Mouse (Mus musculus) intestine, embryonic 14.5 days (tissue): ENCODE results near the gene 6430531B16Rik. TPM values are rescaled to one million over a fixed set of nuclear protein-coding genes. Genes with fewer than 3 reads are reported as not detected.

ENCODE experiments used
- ATAC-seq: fragments of 200-750 bp; cut with Nextera tagmentation; replicated peaks from 2 replicates; pipeline ENCODE4 v1.8.0; 2017; ENCODE audit warnings: low read depth, moderate number of reproducible peaks, moderate TSS enrichment, moderate library complexity; ENCODE audit not compliant: low FRiP score, low TSS enrichment
- DNase-seq: peaks from one replicate; pipeline ENCODE4 v3.0.0-alpha.2; 2018; ENCODE audit warnings: low spot score
- H3K27ac ChIP-seq: fragments of 300-500 bp; sonication (generic); 2 replicates; pipeline ENCODE4 v1.5.1; 2014; ENCODE audit warnings: low read depth, mild to moderate bottlenecking, control low read depth
- H3K27me3 ChIP-seq: fragments of 300-500 bp; sonication (generic); replicated peaks from 2 replicates; pipeline ENCODE4 v1.6.1; 2014; ENCODE audit warnings: low read length, control low read depth; ENCODE audit not compliant: control insufficient read depth, insufficient read depth
- H3K36me3 ChIP-seq: fragments of 300-500 bp; sonication (generic); 2 replicates; pipeline ENCODE4 v1.6.1; 2014; ENCODE audit warnings: low read length, control low read depth; ENCODE audit not compliant: control insufficient read depth, insufficient read depth
- H3K4me1 ChIP-seq: fragments of 300-500 bp; sonication (generic); replicated peaks from 2 replicates; pipeline ENCODE4 v1.6.1; 2014; ENCODE audit warnings: low read length, control low read depth, mixed read lengths; ENCODE audit not compliant: control insufficient read depth, insufficient read depth
- H3K4me2 ChIP-seq: fragments of 300-500 bp; sonication (generic); 2 replicates; pipeline ENCODE4 v1.6.1; 2014; ENCODE audit warnings: low read length
- H3K4me3 ChIP-seq: fragments of 300-500 bp; sonication (generic); 2 replicates; pipeline ENCODE4 v1.5.1; 2014; ENCODE audit warnings: low read depth, low read length, control low read depth, mixed read lengths
- H3K9ac ChIP-seq: fragments of 300-500 bp; sonication (generic); 2 replicates; pipeline ENCODE4 v1.6.1; 2014; ENCODE audit warnings: mild to moderate bottlenecking, low read length
- H3K9me3 ChIP-seq: fragments of 300-500 bp; sonication (generic); 2 replicates; pipeline ENCODE4 v1.6.1; 2016; ENCODE audit warnings: low read length, control low read depth; ENCODE audit not compliant: control insufficient read depth
- WGBS: fragments of 180-500 bp; shearing (Covaris S2); extraction: QIAGEN DNeasy Blood & Tissue Kit; methylation state at CpG from one replicate; pipeline ENCODE4 v1.1.7; 2014; 5-methylcytosine and 5-hydroxymethylcytosine counted together
- polyA plus RNA-seq: library from polyadenylated mRNA; unstranded; fragments of >200 nt; fragmentation: Nextera tagmentation; extraction: Ambion mirVana; gene quantifications from 2 replicates; pipeline ENCODE4 v1.2.1, GENCODE M21; 2014

6430531B16Rik gene
- polyA plus RNA-seq, 1 experiment from 2014 or later = not detected

DNA sequence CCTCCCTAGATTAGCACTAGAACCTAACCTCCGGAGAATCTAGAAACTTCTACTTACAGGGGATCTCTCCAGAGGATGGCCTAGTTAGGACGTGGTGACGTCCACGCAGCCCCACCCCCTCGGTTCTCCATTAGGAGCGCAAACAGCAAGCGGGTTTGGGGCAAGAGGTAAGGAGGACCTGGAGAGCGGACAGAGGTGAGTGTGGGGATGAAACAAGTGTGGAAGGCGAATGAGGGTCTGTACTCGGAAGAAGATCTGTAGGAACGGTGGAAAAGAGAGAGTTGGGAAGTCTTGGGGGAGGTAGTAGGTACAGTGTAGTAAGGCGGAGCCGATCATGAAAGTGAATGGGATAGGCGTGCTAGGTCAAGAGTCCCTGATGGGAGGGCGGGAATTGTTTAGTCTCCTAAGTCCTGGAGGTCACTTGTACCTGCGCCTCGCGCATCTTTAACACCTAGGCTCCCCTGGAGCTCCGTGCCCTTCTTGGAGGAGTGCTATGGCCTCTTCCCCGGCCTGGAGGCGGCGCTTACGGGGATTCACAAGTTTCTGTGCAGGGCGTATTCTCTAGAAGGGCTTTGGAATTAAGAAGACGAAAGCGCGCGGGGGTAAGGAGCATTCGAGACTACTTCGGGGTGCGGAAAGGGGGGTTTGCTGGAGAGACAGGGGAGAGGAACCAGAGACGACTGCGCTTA is 28.1 kb downstream of the 6430531B16Rik start:
- H3K9me3 ChIP-seq = no peaks in the 10 kb centered on the region
- peak overlapping the region; percentile 94 for H3K4me2 ChIP-seq
- peak overlapping the region; percentile 44; the same call in 1 of the 2 replicates for H3K27ac ChIP-seq
- H3K36me3 ChIP-seq = no peaks in the 10 kb centered on the region
- H3K4me3 ChIP-seq = peak overlapping the region; percentile 64
- under 1% methylated on average over 33 of the region's 33 CpGs for WGBS
- ATAC-seq (peak; percentile 73), DNase-seq (peak; percentile 85)
- peaks cover 22% of the 10 kb centered on the region for H3K27me3 ChIP-seq
- H3K4me1 ChIP-seq = no peaks in the 10 kb centered on the region
- peak overlapping the region; percentile 51 for H3K9ac ChIP-seq

DNA sequence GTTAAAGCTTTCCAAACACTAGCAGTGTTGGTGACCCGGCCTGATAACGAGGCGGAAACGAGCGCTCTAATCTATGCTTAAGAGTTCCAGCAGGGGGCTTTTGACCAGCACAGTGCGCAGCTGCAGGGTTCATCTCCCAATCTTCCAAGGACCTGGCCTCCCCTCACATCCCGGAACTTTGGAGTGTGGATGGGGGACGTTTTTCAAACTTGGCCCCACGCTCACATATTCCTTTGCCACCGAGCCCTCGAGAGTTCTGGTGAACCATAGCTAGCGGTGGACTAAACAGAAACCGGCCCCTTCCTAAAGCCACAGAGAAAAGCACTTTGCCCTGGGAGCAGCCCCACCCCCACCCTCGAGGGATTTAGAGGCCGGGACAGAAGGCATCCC is 28.7 kb downstream of the 6430531B16Rik start:
- H3K9me3 ChIP-seq = no peaks in the 10 kb centered on the region
- ATAC-seq = peak; percentile 82
- no peaks in the 10 kb centered on the region for H3K36me3 ChIP-seq
- H3K4me3 ChIP-seq = peak overlapping the region; percentile 64
- peaks cover 28% of the 10 kb centered on the region for H3K27me3 ChIP-seq
- peak overlapping the region; percentile 94 for H3K4me2 ChIP-seq
- H3K4me1 ChIP-seq = no peaks in the 10 kb centered on the region
- peak overlapping the region; percentile 51 for H3K9ac ChIP-seq
- DNase-seq = peak; percentile 78
- H3K27ac ChIP-seq = peak overlapping the region; percentile 44; the same call in 1 of the 2 replicates
- 1% methylated on average over 15 of the region's 15 CpGs for WGBS

DNA sequence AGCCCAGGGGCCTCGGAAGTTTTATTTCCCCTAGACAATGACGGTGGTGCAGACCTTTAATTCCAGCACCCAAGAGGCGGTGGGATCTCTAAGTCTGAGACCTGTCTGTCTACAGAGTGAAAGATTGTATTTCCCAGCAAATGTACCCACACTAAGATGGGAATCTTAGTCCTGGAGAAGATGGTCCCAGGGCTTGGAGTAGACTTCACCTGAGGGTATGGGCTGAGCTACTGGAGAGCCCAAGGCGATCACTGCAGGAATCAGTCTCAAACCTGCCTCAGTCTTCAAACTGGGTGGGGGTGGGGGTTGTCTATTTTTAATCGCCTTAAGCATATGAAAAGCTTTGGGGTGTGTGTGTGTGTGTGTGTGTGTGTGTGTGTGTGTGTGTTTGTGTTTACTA is 32.5 kb downstream of the 6430531B16Rik start:
- Histone ChIP-seq H3K9ac (no peak overlapping the region), H3K9me3 (no peaks in the 10 kb centered on the region), H3K27me3 (peaks cover 65% of the 10 kb centered on the region), H3K4me1 (0 out of 2 replicates have a peak, but pooled peaks cover 4% of the 10 kb centered on the region), H3K36me3 (no peaks in the 10 kb centered on the region), H3K4me3 (no peak overlapping the region), H3K4me2 (no peak overlapping the region), H3K27ac (no peak overlapping the region)
- ATAC-seq (no peak), DNase-seq (no peak)
- WGBS = 37% methylated on average over 5 of the region's 5 CpGs

DNA sequence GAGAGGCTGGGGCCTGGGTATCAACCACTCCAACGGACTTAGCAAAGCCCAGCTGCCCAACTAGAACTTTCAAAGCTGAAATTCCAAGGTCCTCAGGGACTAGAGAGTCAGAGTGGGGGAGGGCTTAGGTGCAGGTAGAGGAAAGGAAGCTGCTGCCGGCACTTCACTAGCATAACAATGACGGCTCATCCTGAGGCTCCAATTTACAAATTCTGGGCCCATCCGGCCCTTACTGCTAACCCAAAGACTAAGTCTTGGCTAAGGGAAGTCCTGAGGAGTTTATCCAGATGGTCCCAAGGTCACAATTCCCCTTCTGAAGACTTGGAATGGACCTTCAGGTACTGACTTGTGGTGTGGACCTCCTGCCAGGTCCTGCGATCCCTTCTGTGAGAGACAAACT is 33.0 kb downstream of the 6430531B16Rik start:
- peaks cover 65% of the 10 kb centered on the region for H3K27me3 ChIP-seq
- DNase-seq = no peak

DNA sequence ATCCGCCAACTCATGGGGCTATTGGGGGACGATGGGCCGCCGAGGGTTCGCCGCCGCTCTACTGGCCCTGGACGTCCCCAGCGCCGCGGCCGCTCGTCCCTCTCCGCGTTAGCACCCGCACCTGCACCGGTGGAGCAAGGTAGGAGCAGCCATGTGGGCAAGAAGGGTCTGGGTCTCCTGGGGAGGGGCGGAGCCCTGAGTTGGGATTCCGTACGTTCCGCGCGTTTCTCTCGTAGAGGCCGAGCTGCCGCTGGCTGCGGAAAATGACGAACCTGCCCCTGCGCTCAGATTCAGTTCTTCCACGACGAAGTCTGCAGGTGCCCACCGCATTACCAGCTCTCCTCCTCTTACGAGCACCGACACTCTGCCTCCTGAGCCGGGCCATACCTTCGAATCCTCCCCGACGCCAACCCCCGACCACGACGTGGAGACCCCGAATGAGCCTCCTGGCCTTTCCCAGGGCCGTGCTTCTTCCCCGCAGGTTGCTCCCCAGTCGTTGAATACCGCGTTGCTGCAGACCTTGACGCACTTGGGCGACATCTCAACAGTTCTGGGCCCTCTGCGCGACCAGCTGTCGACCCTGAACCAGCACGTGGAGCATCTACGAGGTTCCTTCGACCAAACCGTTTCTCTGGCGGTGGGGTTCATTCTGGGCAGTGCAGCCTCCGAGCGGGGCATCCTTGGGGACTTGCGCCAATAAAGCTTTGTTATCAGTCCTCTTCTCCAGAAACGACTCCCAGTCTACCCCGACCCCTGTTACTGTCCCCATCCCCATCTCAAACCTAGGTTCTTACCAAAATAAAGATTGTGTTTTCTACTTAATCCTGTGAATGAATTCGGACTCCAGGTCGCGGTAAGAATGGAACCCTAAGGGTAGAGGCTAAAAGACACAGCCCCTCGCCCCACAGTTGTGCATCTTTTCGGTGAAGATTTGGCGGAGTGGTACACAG is 34.0 kb downstream of the 6430531B16Rik start:
- peak; percentile 67 for DNase-seq
- Histone ChIP-seq H3K36me3 (no peaks in the 10 kb centered on the region), H3K27ac (no peak overlapping the region), H3K9ac (no peak overlapping the region), H3K4me2 (peak overlapping the region; percentile 51), H3K27me3 (peaks cover 65% of the 10 kb centered on the region), H3K9me3 (no peaks in the 10 kb centered on the region), H3K4me1 (0 out of 2 replicates have a peak, but pooled peaks cover 4% of the 10 kb centered on the region), H3K4me3 (peak overlapping the region; percentile 32)
- peak; percentile 54 for ATAC-seq
- 3% methylated on average over 68 of the region's 68 CpGs for WGBS

More for the DNA sequence above, 33.0 kb downstream of the 6430531B16Rik start:
- no peaks in the 10 kb centered on the region for H3K9me3 ChIP-seq
- H3K4me3 ChIP-seq = no peak overlapping the region
- H3K9ac ChIP-seq = no peak overlapping the region
- H3K36me3 ChIP-seq = no peaks in the 10 kb centered on the region
- 27% methylated on average over 5 of the region's 5 CpGs for WGBS
- 0 out of 2 replicates have a peak, but pooled peaks cover 4% of the 10 kb centered on the region for H3K4me1 ChIP-seq
- no peak overlapping the region for H3K4me2 ChIP-seq
- no peak for ATAC-seq
- H3K27ac ChIP-seq = no peak overlapping the region

DNA sequence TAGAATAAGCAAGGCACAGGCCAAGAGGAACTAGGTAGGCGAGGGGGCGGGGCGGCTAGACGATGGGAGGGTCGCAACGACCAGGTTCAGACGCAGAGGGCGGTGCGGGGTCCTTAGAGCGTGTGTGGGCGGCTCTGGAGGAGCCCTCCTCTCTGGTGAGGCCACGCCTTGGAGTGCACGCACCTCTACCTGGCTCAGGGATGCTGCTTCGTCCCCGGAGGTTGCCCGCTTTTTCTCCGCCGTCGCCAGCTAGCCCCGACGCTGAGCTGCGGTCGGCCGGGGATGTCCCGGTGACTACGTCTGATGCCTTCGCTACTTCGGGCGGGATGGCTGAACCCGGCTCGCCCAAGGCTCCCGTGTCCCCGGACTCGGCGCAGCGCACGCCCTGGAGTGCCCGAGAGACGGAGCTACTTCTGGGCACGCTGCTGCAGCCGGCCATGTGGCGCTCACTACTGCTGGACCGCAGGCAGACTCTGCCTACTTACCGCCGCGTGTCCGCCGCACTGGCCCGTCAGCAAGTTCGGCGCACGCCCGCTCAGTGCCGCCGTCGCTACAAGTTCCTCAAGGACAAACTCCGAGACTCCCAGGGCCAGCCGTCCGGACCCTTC is 34.8 kb downstream of the 6430531B16Rik start, which contains the start of gene Utf1:
Gene Utf1 (plus strand): TSS at position 116 of the 608 bp plus-strand sequence.
- WGBS = 1% methylated on average over 58 of the region's 59 CpGs
- Histone ChIP-seq H3K4me3 (peak within 1 kb of the TSS; percentile 32), H3K9me3 (no peaks in the 10 kb centered on the region), H3K4me1 (0 out of 2 replicates have a peak, but pooled peaks cover 4% of the 10 kb centered on the region), H3K9ac (no peak within 1 kb of the TSS), H3K27me3 (peaks cover 65% of the 10 kb centered on the region), H3K4me2 (peak within 1 kb of the TSS; percentile 51), H3K36me3 (no peaks in the 10 kb centered on the region), H3K27ac (no peak within 1 kb of the TSS)
- ATAC-seq = peak; percentile 56
- DNase-seq = peak; percentile 73

DNA sequence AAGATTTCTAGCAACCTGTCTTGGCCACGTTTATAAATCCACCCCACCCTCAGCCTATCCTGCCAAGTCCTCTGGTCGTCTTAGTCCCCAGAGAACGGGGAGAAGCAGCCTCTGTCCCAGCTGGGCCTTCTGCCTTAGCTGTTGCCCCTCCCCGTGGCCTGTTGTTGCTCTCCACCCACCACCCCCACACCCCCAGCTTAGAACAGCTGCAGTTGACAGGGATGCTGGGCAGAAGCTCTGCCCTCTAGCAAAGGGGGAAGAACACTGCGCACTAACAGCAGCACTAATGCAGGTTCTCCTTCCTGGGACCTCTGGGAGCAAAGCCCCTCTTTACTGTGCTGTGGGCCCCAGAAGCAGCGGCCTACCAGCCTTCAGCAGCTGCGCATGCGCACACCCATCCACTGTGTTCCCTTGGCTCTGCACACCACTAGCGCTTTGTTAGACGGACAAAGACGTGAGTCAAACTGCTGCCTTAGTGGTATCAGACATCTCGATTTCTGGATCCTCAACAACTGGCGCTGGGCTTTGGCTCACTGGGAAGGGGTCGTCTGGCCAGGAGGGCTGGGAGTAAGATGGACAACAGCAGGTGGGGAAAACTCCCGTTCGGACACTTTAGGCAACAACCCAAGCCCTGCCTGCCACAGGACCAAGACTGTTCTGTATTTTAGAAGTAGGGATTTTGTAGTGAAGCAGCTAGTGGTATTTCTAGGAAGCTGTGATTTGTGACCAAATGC is 37.9 kb downstream of the 6430531B16Rik start:
- no peak for DNase-seq

DNA sequence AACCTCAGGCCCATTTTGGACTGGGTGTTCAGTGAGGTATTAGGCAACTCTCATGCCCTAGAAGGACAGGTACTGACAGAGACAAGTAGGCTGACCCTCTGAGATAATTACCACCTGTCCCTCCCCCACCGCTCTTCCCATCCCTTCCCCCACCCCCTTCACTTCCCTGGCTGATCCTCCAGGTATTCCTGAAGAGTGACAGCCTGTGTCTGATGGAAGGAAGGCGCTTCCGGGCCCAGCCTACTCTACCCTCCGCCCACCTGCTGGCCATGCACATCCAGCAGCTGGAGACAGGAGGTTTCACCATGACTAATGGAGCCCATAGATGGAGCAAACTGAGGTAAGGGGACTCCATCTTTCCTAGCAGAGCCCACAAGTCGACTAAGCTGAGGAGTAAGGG is 40.7 kb downstream of the 6430531B16Rik start:
- DNase-seq (no peak), ATAC-seq (no peak)
- Histone ChIP-seq H3K27ac (no peak overlapping the region), H3K4me3 (no peak overlapping the region), H3K36me3 (no peaks in the 10 kb centered on the region), H3K4me2 (no peak overlapping the region), H3K4me1 (no peaks in the 10 kb centered on the region), H3K9me3 (no peaks in the 10 kb centered on the region), H3K9ac (no peak overlapping the region), H3K27me3 (peaks cover 17% of the 10 kb centered on the region)
- whole genome bisulfite sequencing = 58% methylated on average over 5 of the region's 5 CpGs

More for the DNA sequence above, 37.9 kb downstream of the 6430531B16Rik start:
- H3K9ac ChIP-seq = no peak overlapping the region
- no peaks in the 10 kb centered on the region for H3K9me3 ChIP-seq
- H3K27ac ChIP-seq = no peak overlapping the region
- 0 out of 2 replicates have a peak, but pooled peaks cover 4% of the 10 kb centered on the region for H3K4me1 ChIP-seq
- no peak for ATAC-seq
- no peak overlapping the region for H3K4me2 ChIP-seq
- WGBS = 63% methylated on average over 16 of the region's 16 CpGs
- peaks cover 45% of the 10 kb centered on the region for H3K27me3 ChIP-seq
- H3K36me3 ChIP-seq = no peaks in the 10 kb centered on the region
- H3K4me3 ChIP-seq = no peak overlapping the region
